Mouse (Mus musculus) adrenal gland, postnatal 25 days (tissue): ENCODE measurements around the gene Neil3. TPM values are rescaled to one million over a fixed set of nuclear protein-coding genes. Genes with fewer than 3 reads are reported as not detected.
A peak's percentile ranks its signal among the peaks of the same experiment; 100 is the strongest.

Experiments used
- DNase-seq: peaks from one replicate; pipeline ENCODE4 v3.0.0; 2021; ENCODE audit warnings: mixed read lengths
- long read RNA-seq: library from polyadenylated mRNA; stranded (forward); transcript quantifications from one replicate; pipeline ENCODE4 v2.0.0, GENCODE M21; 2021
- total RNA-seq: library from RNA; stranded (reverse); gene quantifications from 2 replicates; pipeline ENCODE4 v1.2.3, GENCODE M21; 2021

Neil3 gene
- 2.6 and 3.8 TPM in 2 replicates for total RNA-seq
- long read RNA-seq: 0 reads

- DNase-seq: peak; percentile 91
These were observed at the start of gene Neil3 for GRCm38 (mm10) chr8:53638495-53639171. Neil3 (minus strand) TSS chr8:53639065.

- peak; percentile 13 for DNase-seq
These were observed 42.0 kb upstream of the Neil3 start for GRCm38 (mm10) chr8:53680846-53681245.

- peak; percentile 69 for DNase-seq
These were observed 25.1 kb upstream of the Neil3 start for GRCm38 (mm10) chr8:53663946-53664345.

- no peak for DNase-seq
These were observed 22.6 kb upstream of the Neil3 start for GRCm38 (mm10) chr8:53661436-53661835.

- DNase-seq: no peak
These were observed 8.2 kb downstream of the Neil3 start for GRCm38 (mm10) chr8:53630618-53631017.

GRCm38 (mm10) chr8:53628864-53629415 is 9.9 kb downstream of the Neil3 start:
- no peak for DNase-seq

- DNase-seq: no peak
These were observed 15.4 kb downstream of the Neil3 start for GRCm38 (mm10) chr8:53623425-53623824.

GRCm38 (mm10) chr8:53619196-53619595 is 19.7 kb downstream of the Neil3 start:
- no peak for DNase-seq

- no peak for DNase-seq
These were observed 24.6 kb downstream of the Neil3 start for GRCm38 (mm10) chr8:53614288-53614646.

GRCm38 (mm10) chr8:53613577-53614287 is 25.1 kb downstream of the Neil3 start:
- no peak for DNase-seq

GRCm38 (mm10) chr8:53612297-53612696 is 26.6 kb downstream of the Neil3 start:
- DNase-seq: no peak

- DNase-seq: peak; percentile 3
These were observed 31.8 kb downstream of the Neil3 start for GRCm38 (mm10) chr8:53607040-53607439.

- DNase-seq: no peak
These were observed 34.0 kb downstream of the Neil3 start for GRCm38 (mm10) chr8:53604906-53605305.

- no peak for DNase-seq
These were observed 35.2 kb downstream of the Neil3 start for GRCm38 (mm10) chr8:53603672-53604071.

- no peak for DNase-seq
These were observed 38.0 kb downstream of the Neil3 start for GRCm38 (mm10) chr8:53600826-53601225.

- no peak for DNase-seq
These were observed 38.6 kb downstream of the Neil3 start for GRCm38 (mm10) chr8:53600025-53600811.

- DNase-seq: no peak
These were observed 40.8 kb downstream of the Neil3 start for GRCm38 (mm10) chr8:53598101-53598500.

GRCm38 (mm10) chr8:53591777-53592176 is 47.1 kb downstream of the Neil3 start:
- DNase-seq: no peak

GRCm38 (mm10) chr8:53573600-53573999 is 65.3 kb downstream of the Neil3 start:
- DNase-seq: no peak

GRCm38 (mm10) chr8:53566223-53566622 is 72.6 kb downstream of the Neil3 start:
- no peak for DNase-seq

- DNase-seq: no peak
These were observed 76.3 kb downstream of the Neil3 start for GRCm38 (mm10) chr8:53562441-53563040.

- no peak for DNase-seq
These were observed 99.3 kb downstream of the Neil3 start for GRCm38 (mm10) chr8:53539585-53539984.
